Mouse (Mus musculus): ENCODE measurements around the gene Vav3.

DNA sequence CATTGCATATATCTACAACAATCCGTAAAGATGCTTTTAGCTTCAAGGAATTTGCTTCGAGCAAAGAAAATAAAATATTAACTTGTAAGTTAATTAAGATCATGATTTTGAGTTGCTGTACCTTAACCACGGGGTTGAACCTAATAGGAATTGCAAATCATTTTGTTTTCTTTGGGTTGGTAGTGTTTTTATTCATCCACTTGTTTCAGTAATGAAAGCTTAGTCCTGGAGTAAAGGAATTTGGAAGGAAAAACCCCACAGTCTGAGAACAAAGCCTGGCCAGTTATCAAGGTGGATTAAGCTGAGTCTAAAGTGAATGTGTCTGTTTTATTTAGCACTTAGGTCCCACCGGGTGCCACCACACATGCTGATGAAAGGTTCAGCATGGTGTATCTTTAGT is 199.6 kb downstream of the Vav3 start:
- TF ChIP-seq CTCF (IDR thresholded peaks at IDR 0.05; ENCODE audit: borderline replicate concordance, insufficient read depth, low read depth, low read length) = no peak
- TF ChIP-seq POLR2A (IDR thresholded peaks at IDR 0.05; ENCODE audit: borderline replicate concordance, insufficient read depth, low read length) = no peak
